Mouse (Mus musculus): ENCODE measurements around the gene Ldhal6b. TPM values are rescaled to one million over a fixed set of nuclear protein-coding genes. Genes with fewer than 3 reads are reported as not detected.
A peak's percentile ranks its signal among the peaks of the same experiment; 100 is the strongest.
"Not testable (repeated sequence)": the region's sequence is repeated elsewhere in the genome, so short reads cannot be mapped to it uniquely, and the experiment has no call there.

The Ldhal6b gene
- total RNA-seq (2014; rRNA removed) (0.15 and 1.3 TPM in 2 replicates), polyA plus RNA-seq (2015; fragmentation: Nextera tagmentation; extraction: Ambion mirVana) (0.16 TPM in 1 of 2 replicates, not detected in the other)

DNA sequence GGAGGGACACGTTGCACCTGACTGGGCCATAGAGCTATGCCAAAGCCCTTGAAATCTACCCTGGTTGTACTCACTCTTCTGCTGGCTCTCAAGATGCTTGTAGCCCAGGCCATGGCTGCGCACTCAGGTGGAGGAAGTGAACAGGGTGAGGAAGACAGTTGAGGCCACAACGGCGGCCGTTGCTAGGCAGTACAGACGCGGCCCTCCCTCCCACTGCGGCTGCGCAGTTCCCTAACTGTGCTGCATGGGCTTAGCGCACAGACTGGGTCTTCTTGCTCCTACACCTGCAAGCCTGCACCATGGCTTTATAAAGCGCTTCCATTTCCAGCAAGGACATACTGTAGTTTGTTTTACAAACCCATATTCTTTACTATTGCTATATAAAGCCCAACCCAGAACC lies at the start of gene Ldhal6b:
Ldhal6b (minus strand) TSS at position 223 of the 400 bp plus-strand sequence.
- no peak within 1 kb of the TSS for H3K4me3 ChIP-seq (ENCODE audit: low read depth, low read length)
- no peaks in the 10 kb centered on the region for H3K9me3 ChIP-seq (ENCODE audit: low read length)
- H3K36me3 ChIP-seq (ENCODE audit: insufficient read depth) = peaks cover 7% of the 10 kb centered on the region; the same call in 1 of the 2 replicates
- 96% methylated on average over 11 of the region's 11 CpGs for WGBS
- no peak within 1 kb of the TSS for H3K4me2 ChIP-seq (ENCODE audit: low read depth)
- H3K9ac ChIP-seq = no peak within 1 kb of the TSS
- no peak within 1 kb of the TSS for H3K27ac ChIP-seq (ENCODE audit: low read depth, low read length)
- H3K27me3 ChIP-seq (ENCODE audit: insufficient read depth, low read length) = no peaks in the 10 kb centered on the region
- ATAC-seq = no peak
- TF ChIP-seq CTCF (IDR thresholded peaks at IDR 0.05; ENCODE audit: low read depth) = no peak
- H3K4me1 ChIP-seq (ENCODE audit: insufficient read depth) = no peaks in the 10 kb centered on the region
- no peak for DNase-seq

DNA sequence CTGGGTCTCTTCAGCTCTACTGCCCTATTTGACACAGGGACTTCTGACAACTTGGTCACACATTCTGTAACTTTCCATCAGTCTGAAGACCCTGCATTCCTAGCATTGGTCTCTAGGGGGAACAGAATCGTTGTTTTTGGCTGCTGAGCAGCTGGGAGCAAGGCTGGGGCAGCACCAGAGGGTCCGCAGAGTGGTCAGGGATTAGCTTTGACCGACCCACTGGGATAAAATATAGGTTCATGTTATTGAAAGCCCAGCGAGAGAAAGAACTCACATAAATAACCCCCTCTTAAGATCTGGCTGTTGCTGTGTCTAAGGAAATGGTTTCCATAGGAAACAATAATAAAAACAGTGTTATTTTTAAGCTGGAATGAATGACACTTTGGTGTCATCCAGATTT lies 48.6 kb upstream of the Ldhal6b start:
- peak; percentile 31 for TF ChIP-seq CTCF (IDR thresholded peaks at IDR 0.05; ENCODE audit: low read depth)
- Histone ChIP-seq H3K4me2 (ENCODE audit: low read depth) (no peak overlapping the region), H3K27ac (ENCODE audit: low read depth, low read length) (no peak overlapping the region), H3K9me3 (ENCODE audit: low read length) (no peaks in the 10 kb centered on the region), H3K9ac (no peak overlapping the region), H3K36me3 (ENCODE audit: insufficient read depth) (no peaks in the 10 kb centered on the region), H3K4me3 (ENCODE audit: low read depth, low read length) (no peak overlapping the region), H3K27me3 (ENCODE audit: insufficient read depth, low read length) (no peaks in the 10 kb centered on the region), H3K4me1 (ENCODE audit: insufficient read depth) (no peaks in the 10 kb centered on the region)
- WGBS = 48% methylated on average over 4 of the region's 4 CpGs
- no peak for DNase-seq
- ATAC-seq = no peak

DNA sequence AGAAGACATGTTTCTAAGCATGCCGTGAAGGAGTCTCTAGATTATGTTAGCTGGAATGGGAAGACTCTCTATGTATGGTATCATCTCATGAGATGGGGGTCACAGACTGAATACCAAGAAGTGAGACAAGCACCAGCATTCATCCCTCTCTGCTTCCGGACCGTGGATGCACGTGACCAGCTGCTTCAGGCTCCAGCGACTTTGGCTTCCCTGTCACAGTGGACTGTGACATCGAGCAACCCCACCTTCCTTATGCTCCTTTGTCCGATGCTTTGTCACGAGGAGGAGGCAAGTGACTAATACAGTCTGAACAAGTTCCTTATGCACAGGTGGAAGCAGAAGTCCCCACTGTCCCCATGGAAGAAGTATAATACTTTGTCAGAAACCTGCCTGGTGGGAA lies 48.2 kb upstream of the Ldhal6b start:
- H3K27ac ChIP-seq (ENCODE audit: low read depth, low read length) = no peak overlapping the region
- 83% methylated on average over 8 of the region's 8 CpGs for WGBS

DNA sequence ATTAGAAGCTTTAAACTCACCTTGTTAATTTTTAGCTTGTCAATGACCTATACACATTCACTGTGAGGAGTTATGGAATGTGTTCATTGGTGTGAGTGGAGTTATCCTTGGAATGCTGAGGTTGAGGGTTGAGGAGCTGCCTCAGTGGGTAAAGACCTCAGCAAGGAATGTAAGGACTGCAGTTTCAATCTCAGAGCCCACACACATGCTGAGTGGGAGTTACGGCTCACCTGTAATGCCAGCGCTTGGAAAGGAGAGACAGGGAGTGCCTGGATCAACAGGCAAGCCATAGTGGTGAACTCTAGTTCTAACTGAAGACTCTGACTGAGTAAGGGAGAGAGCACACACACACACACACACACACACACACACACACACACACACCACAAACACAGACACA lies 45.3 kb upstream of the Ldhal6b start:
- Histone ChIP-seq H3K27me3 (ENCODE audit: insufficient read depth, low read length) (no peaks in the 10 kb centered on the region), H3K4me1 (ENCODE audit: insufficient read depth) (no peaks in the 10 kb centered on the region), H3K4me2 (ENCODE audit: low read depth) (no peak overlapping the region), H3K9ac (no peak overlapping the region), H3K27ac (ENCODE audit: low read depth, low read length) (no peak overlapping the region), H3K9me3 (ENCODE audit: low read length) (no peaks in the 10 kb centered on the region), H3K4me3 (ENCODE audit: low read depth, low read length) (no peak overlapping the region), H3K36me3 (ENCODE audit: insufficient read depth) (no peaks in the 10 kb centered on the region)
- 87% methylated on average over 2 of the region's 2 CpGs for WGBS
- ATAC-seq = no peak
- no peak for TF ChIP-seq CTCF (IDR thresholded peaks at IDR 0.05; ENCODE audit: low read depth)
- no peak for DNase-seq

More for the DNA sequence above, 48.2 kb upstream of the Ldhal6b start:
- Histone ChIP-seq H3K27me3 (ENCODE audit: insufficient read depth, low read length) (no peaks in the 10 kb centered on the region), H3K9ac (no peak overlapping the region), H3K4me2 (ENCODE audit: low read depth) (no peak overlapping the region), H3K4me1 (ENCODE audit: insufficient read depth) (no peaks in the 10 kb centered on the region), H3K4me3 (ENCODE audit: low read depth, low read length) (no peak overlapping the region), H3K9me3 (ENCODE audit: low read length) (no peaks in the 10 kb centered on the region), H3K36me3 (ENCODE audit: insufficient read depth) (no peaks in the 10 kb centered on the region)
- ATAC-seq (no peak), DNase-seq (no peak)
- no peak for TF ChIP-seq CTCF (IDR thresholded peaks at IDR 0.05; ENCODE audit: low read depth)

DNA sequence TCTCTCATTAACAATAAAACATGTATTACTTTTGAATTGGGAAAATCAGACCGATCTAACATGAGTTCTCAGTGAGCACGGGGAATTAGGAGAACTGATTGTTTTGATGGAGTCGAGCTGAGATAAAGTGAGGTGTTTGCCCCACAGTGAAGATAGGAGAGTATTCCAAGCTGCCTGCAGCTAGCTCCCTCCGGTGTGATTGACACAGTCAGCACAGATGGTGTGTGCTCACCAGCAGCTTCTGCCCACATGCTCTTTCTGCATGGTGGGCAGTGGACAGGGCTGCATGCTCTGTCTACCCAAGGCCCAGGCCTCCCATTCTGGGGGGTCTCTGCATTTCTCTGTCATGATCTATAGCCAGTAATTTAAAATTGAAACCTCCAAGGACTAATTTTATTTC lies 35.1 kb upstream of the Ldhal6b start:
- Histone ChIP-seq H3K27me3 (ENCODE audit: insufficient read depth, low read length) (peaks cover 5% of the 10 kb centered on the region; the same call in 1 of the 2 replicates), H3K4me1 (ENCODE audit: insufficient read depth) (no peaks in the 10 kb centered on the region), H3K36me3 (ENCODE audit: insufficient read depth) (no peaks in the 10 kb centered on the region), H3K9ac (no peak overlapping the region), H3K4me3 (ENCODE audit: low read depth, low read length) (no peak overlapping the region), H3K9me3 (ENCODE audit: low read length) (no peaks in the 10 kb centered on the region), H3K4me2 (ENCODE audit: low read depth) (no peak overlapping the region), H3K27ac (ENCODE audit: low read depth, low read length) (no peak overlapping the region)
- ATAC-seq (no peak), DNase-seq (no peak)
- TF ChIP-seq CTCF (IDR thresholded peaks at IDR 0.05; ENCODE audit: low read depth) = no peak
- 77% methylated on average over 4 of the region's 4 CpGs for WGBS

- WGBS = 46% methylated on average over 5 of the region's 5 CpGs
- Histone ChIP-seq H3K9me3 (ENCODE audit: low read length) (no peaks in the 10 kb centered on the region), H3K4me1 (ENCODE audit: insufficient read depth) (0 out of 2 replicates have a peak, but pooled peaks cover 9% of the 10 kb centered on the region), H3K36me3 (ENCODE audit: insufficient read depth) (no peaks in the 10 kb centered on the region), H3K4me2 (ENCODE audit: low read depth) (no peak overlapping the region), H3K27me3 (ENCODE audit: insufficient read depth, low read length) (no peaks in the 10 kb centered on the region), H3K27ac (ENCODE audit: low read depth, low read length) (no peak overlapping the region), H3K4me3 (ENCODE audit: low read depth, low read length) (no peak overlapping the region), H3K9ac (no peak overlapping the region)
- DNase-seq (no peak), ATAC-seq (no peak)
- no peak for TF ChIP-seq CTCF (IDR thresholded peaks at IDR 0.05; ENCODE audit: low read depth)
These were observed 25.2 kb upstream of the Ldhal6b start for GRCm38 (mm10) chr17:5443751-5444150.

GRCm38 (mm10) chr17:5443260-5443659 lies 24.7 kb upstream of the Ldhal6b start:
- Histone ChIP-seq H3K9ac (no peak overlapping the region), H3K4me2 (ENCODE audit: low read depth) (no peak overlapping the region), H3K27ac (ENCODE audit: low read depth, low read length) (no peak overlapping the region), H3K36me3 (ENCODE audit: insufficient read depth) (no peaks in the 10 kb centered on the region), H3K4me3 (ENCODE audit: low read depth, low read length) (no peak overlapping the region), H3K4me1 (ENCODE audit: insufficient read depth) (0 out of 2 replicates have a peak, but pooled peaks cover 9% of the 10 kb centered on the region), H3K9me3 (ENCODE audit: low read length) (no peaks in the 10 kb centered on the region), H3K27me3 (ENCODE audit: insufficient read depth, low read length) (no peaks in the 10 kb centered on the region)
- DNase-seq (no peak), ATAC-seq (no peak)
- WGBS = 62% methylated on average over 3 of the region's 3 CpGs
- TF ChIP-seq CTCF (IDR thresholded peaks at IDR 0.05; ENCODE audit: low read depth) = no peak

GRCm38 (mm10) chr17:5442403-5442802 lies 23.8 kb upstream of the Ldhal6b start:
- WGBS = 84% methylated on average over 5 of the region's 5 CpGs

More at GRCm38 (mm10) chr17:5442403-5442802, 23.8 kb upstream of the Ldhal6b start:
- H3K4me2 ChIP-seq (ENCODE audit: low read depth); H3K9ac ChIP-seq; H3K27ac ChIP-seq (ENCODE audit: low read depth, low read length); ATAC-seq; H3K9me3 ChIP-seq (ENCODE audit: low read length); H3K27me3 ChIP-seq (ENCODE audit: insufficient read depth, low read length); DNase-seq; H3K4me1 ChIP-seq (ENCODE audit: insufficient read depth); H3K36me3 ChIP-seq (ENCODE audit: insufficient read depth); H3K4me3 ChIP-seq (ENCODE audit: low read depth, low read length): not testable (repeated sequence)

Measured in forebrain, postnatal 0 days (tissue).